Mouse (Mus musculus) heart, embryonic 16.5 days (tissue): ENCODE measurements around the gene Zcrb1. TPM values are rescaled to one million over a fixed set of nuclear protein-coding genes. Genes with fewer than 3 reads are reported as not detected.

ENCODE experiments used
- ATAC-seq: fragments of 200-750 bp; cut with Nextera tagmentation; replicated peaks from 2 replicates; pipeline ENCODE4 v1.8.0; 2017; ENCODE audit warnings: moderate number of reproducible peaks; ENCODE audit not compliant: insufficient read depth, low FRiP score; ENCODE audit errors: extremely low read depth
- H3K27ac ChIP-seq: fragments of 300-500 bp; sonication (generic); 2 replicates; pipeline ENCODE4 v1.5.1; 2014; ENCODE audit warnings: mild to moderate bottlenecking, low read length, control low read depth, moderate library complexity
- H3K27me3 ChIP-seq: fragments of 300-500 bp; sonication (generic); 2 replicates; pipeline ENCODE4 v1.6.1; 2014; ENCODE audit warnings: low read length, mixed read lengths; ENCODE audit not compliant: control insufficient read depth, insufficient read depth
- H3K36me3 ChIP-seq: fragments of 300-500 bp; sonication (generic); 2 replicates; pipeline ENCODE4 v1.6.1; 2014; ENCODE audit not compliant: control insufficient read depth, insufficient read depth
- H3K4me1 ChIP-seq: fragments of 300-500 bp; sonication (generic); 2 replicates; pipeline ENCODE4 v1.6.1; 2014; ENCODE audit warnings: low read length, mixed read lengths; ENCODE audit not compliant: control insufficient read depth, insufficient read depth
- H3K4me2 ChIP-seq: fragments of 300-500 bp; sonication (generic); 2 replicates; pipeline ENCODE4 v1.6.1; 2014; ENCODE audit warnings: low read depth, mild to moderate bottlenecking, control low read depth, low read length
- H3K4me3 ChIP-seq: fragments of 300-500 bp; sonication (generic); 2 replicates; pipeline ENCODE4 v1.5.1; 2014; ENCODE audit warnings: mild to moderate bottlenecking, control low read depth, low read length
- H3K9ac ChIP-seq: fragments of 300-500 bp; sonication (generic); 2 replicates; pipeline ENCODE4 v1.6.1; 2014; ENCODE audit warnings: low read length, control low read depth
- H3K9me3 ChIP-seq: fragments of 300-500 bp; sonication (generic); replicated peaks from 2 replicates; pipeline ENCODE4 v1.6.1; 2016; ENCODE audit warnings: low read length; ENCODE audit not compliant: control insufficient read depth
- WGBS: fragments of 180-500 bp; shearing (Covaris S2); extraction: QIAGEN DNeasy Blood & Tissue Kit; methylation state at CpG from one replicate; pipeline ENCODE4 v1.1.7; 2014; 5-methylcytosine and 5-hydroxymethylcytosine counted together
- polyA plus RNA-seq: library from polyadenylated mRNA; unstranded; fragments of >200 nt; fragmentation: Nextera tagmentation; extraction: Ambion mirVana; gene quantifications from 2 replicates; pipeline ENCODE4 v1.2.1, GENCODE M21; 2015

Zcrb1 gene
- 101 and 114 TPM in 2 replicates for polyA plus RNA-seq

DNA sequence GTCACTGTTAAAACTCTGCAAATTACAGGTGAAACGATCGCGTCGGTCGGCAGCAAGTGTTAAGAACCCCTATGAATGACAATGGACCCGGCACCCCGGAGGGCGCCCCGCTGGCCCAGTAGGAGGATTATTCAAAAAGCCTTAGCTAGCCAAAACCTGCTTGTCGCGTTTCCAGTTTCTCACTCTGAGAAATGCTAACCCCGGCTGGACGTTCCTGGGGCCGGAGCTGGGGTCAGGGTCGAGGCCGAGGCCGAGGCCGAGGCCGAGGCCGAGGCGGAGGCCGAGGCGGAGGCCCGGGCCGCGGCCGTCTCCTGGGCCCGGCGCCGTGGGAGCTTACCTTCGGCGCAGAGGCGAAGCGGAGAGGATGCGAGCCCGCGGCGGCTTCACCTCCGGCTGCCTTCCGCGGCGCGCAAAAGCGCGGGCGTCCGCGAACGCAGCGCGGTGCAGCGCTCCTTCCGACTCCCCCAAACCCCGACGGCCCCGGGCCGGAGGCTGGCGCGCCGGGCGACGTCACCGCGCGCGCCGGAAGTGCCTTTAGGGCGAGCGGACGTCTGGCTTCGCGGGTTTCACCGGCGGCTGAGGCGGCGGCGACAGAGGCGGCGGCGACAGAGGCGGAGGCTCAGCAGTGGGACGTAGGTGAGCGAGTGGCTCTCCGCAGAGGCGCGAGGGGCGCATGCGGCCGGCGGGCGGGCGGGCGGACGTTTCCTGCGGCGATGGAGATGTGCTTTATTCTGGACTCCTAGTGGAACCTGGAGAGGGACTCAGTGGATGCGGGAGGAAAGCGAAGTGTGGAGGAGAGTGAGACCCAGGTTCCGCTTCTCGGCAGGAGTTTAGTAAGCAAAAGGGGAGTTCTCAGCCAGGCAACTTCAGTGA lies at the start of gene Zcrb1, which contains the start of gene Pphln1:
Zcrb1 (minus strand) TSS at position 509 of the 873 bp plus-strand sequence.
Pphln1 (plus strand) TSS at position 525 of the 873 bp plus-strand sequence.
- peak within 1 kb of the TSS; percentile 95 for H3K9ac ChIP-seq
- peaks cover 8% of the 10 kb centered on the region; the same call in 1 of the 2 replicates for H3K36me3 ChIP-seq
- H3K4me3 ChIP-seq: peak within 1 kb of the TSS; percentile 97
- H3K4me1 ChIP-seq: peaks cover 24% of the 10 kb centered on the region
- peak within 1 kb of the TSS; percentile 81 for H3K4me2 ChIP-seq
- H3K27me3 ChIP-seq: no peaks in the 10 kb centered on the region
- ATAC-seq: peak; percentile 97
- WGBS: under 1% methylated on average over 92 of the region's 100 CpGs
- H3K27ac ChIP-seq: peak within 1 kb of the TSS; percentile 91
- H3K9me3 ChIP-seq: no peaks in the 10 kb centered on the region

DNA sequence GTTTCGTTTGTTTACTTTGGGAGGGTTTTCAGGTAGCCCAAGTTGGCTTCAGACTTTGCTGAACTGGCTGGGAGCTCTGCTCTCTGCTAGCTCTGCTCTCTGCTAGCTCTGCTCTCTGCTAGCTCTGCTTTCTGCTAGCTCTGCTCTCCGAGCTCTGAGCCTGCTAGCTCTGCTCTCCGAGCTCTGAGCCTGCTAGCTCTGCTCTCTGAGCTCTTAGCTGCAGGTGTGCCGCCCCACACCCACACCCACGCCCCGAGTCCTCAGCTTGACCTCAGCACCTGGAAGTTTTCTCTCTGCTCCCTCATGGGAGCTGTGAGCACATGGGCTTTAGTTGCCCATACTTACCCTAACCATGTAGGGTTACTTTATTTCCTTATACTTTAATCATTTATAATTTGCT lies 45.5 kb upstream of the Zcrb1 start:
- Histone ChIP-seq H3K36me3 (peaks cover 20% of the 10 kb centered on the region), H3K9me3 (0 out of 2 replicates have a peak, but pooled peaks cover 2% of the 10 kb centered on the region), H3K4me2 (no peak overlapping the region), H3K9ac (no peak overlapping the region), H3K4me3 (no peak overlapping the region), H3K27ac (no peak overlapping the region), H3K27me3 (no peaks in the 10 kb centered on the region), H3K4me1 (no peaks in the 10 kb centered on the region)
- 88% methylated on average over 6 of the region's 6 CpGs for WGBS
- no peak for ATAC-seq

DNA sequence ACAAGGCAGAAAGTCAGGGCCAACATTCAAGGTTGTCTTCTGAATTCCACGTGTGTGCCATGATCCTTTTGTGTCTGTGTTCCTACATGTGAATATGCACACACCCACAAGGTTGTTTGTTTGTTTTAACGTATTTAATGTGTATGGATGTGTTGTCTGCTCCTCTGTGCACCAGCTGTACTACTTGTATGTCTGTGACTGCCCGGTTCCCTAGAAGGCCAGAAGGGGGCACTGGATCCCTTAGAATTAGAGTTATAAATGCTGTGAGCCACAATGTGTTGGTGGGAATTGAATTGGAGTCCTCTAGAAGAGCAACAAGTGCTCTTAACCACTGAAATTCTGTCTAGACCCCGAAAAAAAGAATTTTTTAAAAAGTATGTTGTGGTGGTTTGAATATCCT lies 44.1 kb upstream of the Zcrb1 start:
- ATAC-seq: no peak

GRCm38 (mm10) chr15:93438663-93439062 lies 40.5 kb upstream of the Zcrb1 start:
- H3K4me2 ChIP-seq: no peak overlapping the region
- WGBS: 42% methylated on average over 5 of the region's 5 CpGs
- no peak overlapping the region for H3K4me3 ChIP-seq
- no peaks in the 10 kb centered on the region for H3K27me3 ChIP-seq
- peaks cover 20% of the 10 kb centered on the region for H3K36me3 ChIP-seq
- H3K9ac ChIP-seq: no peak overlapping the region
- no peak overlapping the region for H3K27ac ChIP-seq
- H3K9me3 ChIP-seq: 0 out of 2 replicates have a peak, but pooled peaks cover 2% of the 10 kb centered on the region
- no peak for ATAC-seq
- no peaks in the 10 kb centered on the region for H3K4me1 ChIP-seq

More for the DNA sequence above, 44.1 kb upstream of the Zcrb1 start:
- Histone ChIP-seq H3K4me3 (no peak overlapping the region), H3K9ac (no peak overlapping the region), H3K4me2 (no peak overlapping the region), H3K27ac (no peak overlapping the region), H3K27me3 (no peaks in the 10 kb centered on the region), H3K36me3 (peaks cover 20% of the 10 kb centered on the region), H3K4me1 (no peaks in the 10 kb centered on the region), H3K9me3 (0 out of 2 replicates have a peak, but pooled peaks cover 2% of the 10 kb centered on the region)
- WGBS: 95% methylated on average over 4 of the region's 4 CpGs

DNA sequence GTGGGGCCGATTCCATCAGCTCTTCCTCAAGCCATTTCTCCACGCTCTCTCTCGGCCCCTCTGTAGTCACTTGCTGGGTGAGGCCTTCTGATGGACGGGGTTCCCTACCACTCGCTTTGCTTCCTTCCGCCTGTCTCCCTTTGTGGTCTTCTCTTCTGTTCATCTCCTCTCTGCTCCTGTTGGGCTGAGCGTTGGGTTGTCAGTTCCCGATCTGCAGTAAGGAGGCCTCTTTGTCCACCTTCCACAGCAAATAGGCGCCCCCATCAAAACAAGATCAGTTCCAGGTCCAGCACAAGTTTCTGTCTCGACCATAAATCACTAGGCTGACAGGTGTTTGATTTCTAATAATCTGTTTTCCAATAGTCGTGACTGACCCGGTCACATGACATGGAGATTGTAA lies 37.9 kb upstream of the Zcrb1 start:
- H3K4me1 ChIP-seq: no peaks in the 10 kb centered on the region
- 88% methylated on average over 12 of the region's 12 CpGs for WGBS
- H3K27ac ChIP-seq: no peak overlapping the region
- no peak overlapping the region for H3K9ac ChIP-seq
- H3K9me3 ChIP-seq: no peaks in the 10 kb centered on the region
- ATAC-seq: no peak
- H3K4me2 ChIP-seq: no peak overlapping the region
- H3K27me3 ChIP-seq: no peaks in the 10 kb centered on the region
- H3K4me3 ChIP-seq: no peak overlapping the region
- H3K36me3 ChIP-seq: 0 out of 2 replicates have a peak, but pooled peaks cover 2% of the 10 kb centered on the region

- ATAC-seq: no peak
- Histone ChIP-seq H3K9me3 (no peaks in the 10 kb centered on the region), H3K36me3 (no peaks in the 10 kb centered on the region), H3K4me1 (no peaks in the 10 kb centered on the region), H3K9ac (no peak overlapping the region), H3K4me3 (no peak overlapping the region), H3K27ac (no peak overlapping the region), H3K27me3 (no peaks in the 10 kb centered on the region), H3K4me2 (no peak overlapping the region)
- WGBS: 51% methylated on average over 11 of the region's 11 CpGs
These were observed 35.7 kb upstream of the Zcrb1 start for GRCm38 (mm10) chr15:93433811-93434210.

- no peaks in the 10 kb centered on the region for H3K9me3 ChIP-seq
- no peak overlapping the region for H3K4me3 ChIP-seq
- 100% methylated on average over 1 of the region's 1 CpGs for WGBS
- H3K27ac ChIP-seq: no peak overlapping the region
- H3K27me3 ChIP-seq: no peaks in the 10 kb centered on the region
- ATAC-seq: no peak
- H3K4me1 ChIP-seq: no peaks in the 10 kb centered on the region
- H3K9ac ChIP-seq: no peak overlapping the region
- H3K4me2 ChIP-seq: no peak overlapping the region
- peaks cover 6% of the 10 kb centered on the region; the same call in 1 of the 2 replicates for H3K36me3 ChIP-seq
These were observed 24.4 kb upstream of the Zcrb1 start for GRCm38 (mm10) chr15:93422537-93422936.

DNA sequence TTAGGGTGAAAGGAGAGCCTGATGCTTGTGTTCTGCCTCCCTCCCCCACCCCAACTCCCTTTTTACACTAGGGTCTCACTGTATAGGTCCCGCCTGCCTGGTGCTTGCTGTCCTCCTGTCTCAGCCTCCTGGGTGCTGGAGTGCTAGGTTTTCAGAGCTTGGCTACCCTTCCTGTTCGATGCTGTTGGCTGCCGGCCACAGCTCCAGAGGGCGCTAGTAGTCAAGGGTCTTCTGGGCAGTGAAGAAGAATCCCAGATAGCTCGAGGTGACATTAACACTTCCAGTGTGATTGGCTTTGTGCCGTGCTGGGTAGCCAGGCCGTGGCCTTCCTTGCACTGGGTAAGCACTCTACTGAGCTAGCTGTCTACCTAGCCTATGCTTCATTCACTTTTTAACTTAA lies 22.5 kb upstream of the Zcrb1 start:
- WGBS: 66% methylated on average over 7 of the region's 7 CpGs
- no peak for ATAC-seq
- H3K4me3 ChIP-seq: no peak overlapping the region

DNA sequence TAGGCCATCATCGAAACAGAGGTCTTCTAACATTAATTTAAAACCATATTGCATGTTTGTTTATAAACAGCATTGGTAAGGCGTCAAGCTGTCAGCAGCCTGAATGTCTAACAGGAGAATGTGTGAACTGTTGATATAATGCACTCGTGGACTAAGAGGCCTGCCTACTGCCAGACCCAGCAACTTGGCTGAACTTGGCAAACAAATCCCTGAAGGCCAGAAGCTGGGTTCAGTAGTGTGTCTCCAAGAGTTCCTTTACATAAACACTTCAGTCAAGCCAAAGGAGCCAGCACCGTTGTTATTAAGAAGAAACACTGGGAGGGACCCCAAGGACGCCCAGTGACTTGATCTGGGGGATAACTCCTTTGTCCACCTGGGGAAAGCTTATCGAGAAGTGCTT lies 18.2 kb upstream of the Zcrb1 start:
- H3K9ac ChIP-seq: no peak overlapping the region
- H3K4me1 ChIP-seq: no peaks in the 10 kb centered on the region; the same call in 1 of the 2 replicates
- H3K4me3 ChIP-seq: no peak overlapping the region
- no peak for ATAC-seq
- H3K9me3 ChIP-seq: no peaks in the 10 kb centered on the region
- H3K36me3 ChIP-seq: peaks cover 9% of the 10 kb centered on the region
- no peaks in the 10 kb centered on the region for H3K27me3 ChIP-seq
- H3K27ac ChIP-seq: no peak overlapping the region
- H3K4me2 ChIP-seq: no peak overlapping the region
- WGBS: 67% methylated on average over 6 of the region's 6 CpGs

More for the DNA sequence above, 22.5 kb upstream of the Zcrb1 start:
- Histone ChIP-seq H3K27ac (no peak overlapping the region), H3K27me3 (no peaks in the 10 kb centered on the region), H3K36me3 (peaks cover 6% of the 10 kb centered on the region; the same call in 1 of the 2 replicates), H3K4me2 (no peak overlapping the region), H3K4me1 (no peaks in the 10 kb centered on the region; the same call in 1 of the 2 replicates), H3K9me3 (no peaks in the 10 kb centered on the region), H3K9ac (no peak overlapping the region)
